Mouse (Mus musculus): ENCODE results near the gene Vmn1r168. TPM values are rescaled to one million over a fixed set of nuclear protein-coding genes. Genes with fewer than 3 reads are reported as not detected.
"Not testable (repeated sequence)": the region's sequence is repeated elsewhere in the genome, so short reads cannot be mapped to it uniquely, and the experiment has no call there.

The Vmn1r168 gene
- total RNA-seq (2021): not detected
- long read RNA-seq, experiment 1: 0 reads
- long read RNA-seq, experiment 2: 0 reads

DNA sequence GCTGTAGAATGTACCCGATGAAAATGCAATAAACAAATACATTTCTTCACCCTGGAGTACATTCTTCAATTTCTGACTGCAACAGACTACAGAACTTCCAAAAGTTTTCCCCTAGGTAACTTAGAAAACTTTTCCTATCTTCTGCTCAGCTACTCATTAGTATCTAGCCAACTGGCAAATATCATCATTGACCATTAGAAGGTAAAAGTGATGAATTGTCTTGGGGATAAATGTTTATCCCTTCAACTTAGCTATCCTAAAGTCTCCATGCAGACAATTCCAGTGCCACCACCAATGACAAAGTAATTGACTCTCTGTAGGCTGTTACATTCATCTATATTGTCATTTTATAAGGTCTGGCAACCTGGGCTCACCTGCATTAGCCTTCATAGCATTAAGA lies at the start of gene Vmn1r168:
Vmn1r168 (plus strand) TSS at position 301 of the 400 bp plus-strand sequence.
- DNase-seq: not testable (repeated sequence)

DNA sequence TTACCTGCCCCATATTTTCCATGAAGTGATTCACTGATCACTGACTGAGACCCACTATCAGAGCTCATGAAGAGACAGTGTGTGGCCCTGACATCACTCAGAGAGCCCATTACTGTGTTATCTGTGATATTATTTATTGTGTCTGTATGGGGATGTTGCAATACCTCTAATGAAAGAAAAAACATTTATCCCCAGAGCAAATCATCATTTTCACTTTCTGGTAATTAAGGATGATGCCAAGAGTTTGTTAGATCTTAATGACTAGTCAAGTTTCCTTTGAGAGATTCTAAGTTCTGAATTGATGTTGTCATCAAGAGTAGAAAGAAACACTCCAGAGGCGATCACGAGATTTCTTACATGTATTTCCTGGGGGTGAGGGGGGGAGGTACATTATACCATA lies 32.4 kb upstream of the Vmn1r168 start, which contains the start of gene Vmn1r167:
Vmn1r167 (minus strand) TSS at position 101 of the 400 bp plus-strand sequence.
- DNase-seq: not testable (repeated sequence)

DNA sequence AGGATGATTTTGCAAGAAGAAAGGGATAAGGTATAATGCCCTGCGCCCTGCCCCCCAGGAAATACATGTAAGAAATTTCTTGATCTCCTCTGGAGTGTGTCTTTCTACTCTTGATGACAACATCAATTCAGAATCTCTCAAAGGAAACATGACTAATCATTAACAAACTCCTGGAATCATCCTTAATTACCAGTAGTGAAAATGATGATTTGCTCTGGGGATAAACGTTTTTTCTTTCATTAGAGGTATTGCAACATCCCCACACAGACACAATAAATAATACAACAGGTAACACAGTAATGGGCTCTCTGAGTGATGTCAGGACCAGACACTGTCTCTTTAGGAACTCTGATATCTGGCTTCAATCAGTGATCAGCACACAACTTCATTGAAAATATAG lies 35.7 kb downstream of the Vmn1r168 start, which contains the start of gene Vmn1r169:
Vmn1r169 (plus strand) TSS at position 301 of the 400 bp plus-strand sequence.
- DNase-seq: not testable (repeated sequence)

Other genes starting within 250 kb of the Vmn1r168 start
- not detected for gene Nlrp4e, start 238.5 kb upstream of the Vmn1r168 start, total RNA-seq (2021)
- under 1 TPM in 1 of 2 experiments, not detected in 1; 0.10 TPM for gene Nlrp5, start 153.8 kb upstream of the Vmn1r168 start, total RNA-seq (2021)
- not detected for gene Vmn1r167, start 32.5 kb upstream of the Vmn1r168 start, total RNA-seq (2021)
- not detected for gene Vmn1r169, start 35.8 kb downstream of the Vmn1r168 start, total RNA-seq (2021)
- not detected for gene Vmn1r170, start 66.4 kb downstream of the Vmn1r168 start, total RNA-seq (2021)
- not detected for gene Vmn1r171, start 91.0 kb downstream of the Vmn1r168 start, total RNA-seq (2021)
- gene Vmn1r172, start 118.6 kb downstream of the Vmn1r168 start, total RNA-seq (2021): not detected
- not detected for gene Vmn1r173, start 161.0 kb downstream of the Vmn1r168 start, total RNA-seq (2021)
- gene Vmn1r174, start 212.5 kb downstream of the Vmn1r168 start, total RNA-seq (2021): not detected